10 mouse cellular contexts compared by ENCODE assay signal in genomic region chr4:137942782-137943486, GRCm38 (mm10). TPM values are rescaled to one million over a fixed set of nuclear protein-coding genes. Genes with fewer than 3 reads are reported as not detected.
DNase-seq lines count a peak whose midpoint lies in the region; ATAC-seq and TF ChIP-seq lines count a peak whose summit lies in the region.
"Had no signal": no experiment of that assay in that cellular context is flagged by ENCODE, and none has a peak within 500 bp of the region (broad histone marks: within the 10 kb centered on the region; RNA-seq: fewer than 3 reads in every experiment).

No protein-coding gene starts in this region.

- H3K9ac ChIP-seq in limb, embryonic 15.5 days, result no peak overlapping the region
- H3K9ac ChIP-seq in stomach, postnatal 0 days (ENCODE audit: low read length), result no peak overlapping the region
- H3K9ac ChIP-seq: heart, embryonic 13.5 days had no signal

- TF ChIP-seq CTCF in left cerebral cortex, adult 2 months (IDR thresholded peaks at IDR 0.05), result no peak
- no peak for TF ChIP-seq CTCF in stomach, postnatal 0 days (IDR thresholded peaks at IDR 0.05; ENCODE audit: low read depth)

- H3K9me3 ChIP-seq in limb, embryonic 15.5 days, result no peaks in the 10 kb centered on the region
- H3K9me3 ChIP-seq in stomach, postnatal 0 days (ENCODE audit: control insufficient read depth, low read length), result no peaks in the 10 kb centered on the region
- H3K9me3 ChIP-seq: heart, embryonic 13.5 days had no signal

- 72% methylated on average over 9 of the region's 9 CpGs for WGBS in limb, embryonic 15.5 days
- 86% methylated on average over 9 of the region's 9 CpGs for WGBS in stomach, postnatal 0 days

- peak overlapping the region; percentile 87 for H3K27ac ChIP-seq in left cerebral cortex, adult 2 months
- peak overlapping the region; percentile 86 for H3K27ac ChIP-seq in brown adipose tissue, adult 24 weeks (replicated peaks; ENCODE audit: low read depth, low read length)
- H3K27ac ChIP-seq in limb, embryonic 15.5 days, result peak overlapping the region; percentile 14; the same call in 1 of the 2 replicates
- no peak overlapping the region for H3K27ac ChIP-seq in stomach, postnatal 0 days (replicated peaks)
- H3K27ac ChIP-seq: heart, embryonic 13.5 days had no signal

- ATAC-seq in limb, embryonic 15.5 days (ENCODE audit: insufficient number of reproducible peaks, low FRiP score, low TSS enrichment, low read depth), result no peak
- no peak for ATAC-seq in stomach, postnatal 0 days (ENCODE audit: low FRiP score, low TSS enrichment)
- ATAC-seq: intestine, postnatal 0 days had no signal

- H3K27me3 ChIP-seq in limb, embryonic 15.5 days, result no peaks in the 10 kb centered on the region
- no peaks in the 10 kb centered on the region for H3K27me3 ChIP-seq in stomach, postnatal 0 days (ENCODE audit: control insufficient read depth, insufficient read depth, low read length)
- H3K27me3 ChIP-seq: heart, embryonic 13.5 days had no signal

- intact Hi-C loops in left cerebral cortex, adult 2 months (cut with DNase I), result loop anchor here (2.0 to 5.0 kb wide), 2 partner anchors 78 to 211 kb away; no protein-coding TSS in a partner anchor

- H3K4me2 ChIP-seq in limb, embryonic 15.5 days, result no peak overlapping the region
- no peak overlapping the region for H3K4me2 ChIP-seq in stomach, postnatal 0 days (replicated peaks; ENCODE audit: low read depth)
- H3K4me2 ChIP-seq: heart, embryonic 13.5 days had no signal

- no peak overlapping the region for H3K4me3 ChIP-seq in left cerebral cortex, adult 2 months
- H3K4me3 ChIP-seq in brown adipose tissue, adult 24 weeks (ENCODE audit: insufficient read depth, low read depth, low read length), result no peak overlapping the region
- no peak overlapping the region for H3K4me3 ChIP-seq in limb, embryonic 15.5 days
- no peak overlapping the region for H3K4me3 ChIP-seq in stomach, postnatal 0 days (ENCODE audit: low read depth, low read length)
- H3K4me3 ChIP-seq: heart, embryonic 13.5 days had no signal

- peaks cover 75% of the 10 kb centered on the region for H3K36me3 ChIP-seq in limb, embryonic 15.5 days
- H3K36me3 ChIP-seq in stomach, postnatal 0 days (ENCODE audit: control insufficient read depth, insufficient read depth, low read length), result peaks cover 25% of the 10 kb centered on the region

- TF ChIP-seq EP300 in stomach, postnatal 0 days (optimal IDR thresholded peaks at IDR 0.05), result no peak

- DNase-seq in left cerebral cortex, adult 2 months (ENCODE audit: extremely low spot score in 1 of 2, low spot score in 2 of 2), result peak in 1 of 2 experiments; percentile 39
- DNase-seq in left cerebral cortex, adult 8-10 months (ENCODE audit: low spot score in 2 of 2), result no peak
- DNase-seq in cerebellum, adult 9-10 months, result peak; percentile 73
- no peak for DNase-seq in ovary, adult 18-20 months (ENCODE audit: low spot score)
- no peak for DNase-seq in stomach, postnatal 0 days (ENCODE audit: low spot score)
- DNase-seq: thymus, adult 2 months had no signal

- H3K4me1 ChIP-seq in brown adipose tissue, adult 24 weeks (ENCODE audit: control insufficient read depth, insufficient read depth, insufficient read length, low read length), result peaks cover 9% of the 10 kb centered on the region; the same call in 1 of the 2 replicates
- 0 out of 2 replicates have a peak, but pooled peaks cover 4% of the 10 kb centered on the region for H3K4me1 ChIP-seq in limb, embryonic 15.5 days
- H3K4me1 ChIP-seq in stomach, postnatal 0 days (replicated peaks; ENCODE audit: control insufficient read depth, insufficient read depth), result no peaks in the 10 kb centered on the region

RNA-seq across cellular contexts. Expression of gene Eif4g3, which starts 49.9 kb away (rescaled TPM):
- total RNA-seq in left cerebral cortex, adult 2 months (2021), result 100 to 1,000 TPM; 179 to 187 TPM
- 100 to 1,000 TPM; 147 to 156 (median 154) TPM for total RNA-seq in left cerebral cortex, adult 8-10 months (2022)
- 15.1 and 18.6 TPM in 2 replicates for polyA plus RNA-seq in brown adipose tissue, adult 24 weeks (2012; ENCODE audit: insufficient read depth, insufficient read length, missing spikeins)
- 27.1 and 29.1 TPM in 2 replicates for polyA plus RNA-seq in limb, embryonic 15.5 days (2015; fragmentation: Nextera tagmentation; extraction: Ambion mirVana)
- polyA plus RNA-seq in stomach, postnatal 0 days (2015; fragmentation: Nextera tagmentation; extraction: Ambion mirVana), result 11.4 and 11.9 TPM in 2 replicates
